ENCODE assay signal across 25 mouse cellular contexts in the genomic region with DNA sequence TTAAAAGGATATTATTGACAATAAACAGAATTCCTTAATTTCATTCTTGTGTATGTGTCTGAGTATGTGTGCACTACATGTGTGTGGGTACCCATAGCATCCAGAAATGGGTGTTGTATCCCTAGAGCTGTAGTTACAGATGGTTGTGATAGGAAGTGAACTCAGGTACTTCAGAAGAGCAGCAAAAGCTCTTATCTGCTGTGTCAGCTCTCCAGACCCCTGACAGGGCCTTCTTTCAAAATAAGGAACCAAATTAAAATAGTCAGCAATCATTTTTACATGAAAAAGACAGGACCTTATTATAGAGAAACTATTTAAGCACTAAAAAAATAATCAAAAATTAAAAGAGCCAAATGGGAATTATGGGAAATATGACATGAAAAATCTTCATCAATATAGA. TPM values are rescaled to one million over a fixed set of nuclear protein-coding genes. Genes with fewer than 3 reads are reported as not detected.
"Had no signal": no experiment of that assay in that cellular context is flagged by ENCODE, and none has a peak within 500 bp of the region (broad histone marks: within the 10 kb centered on the region; RNA-seq: fewer than 3 reads in every experiment).

No protein-coding gene starts in this region.

- H3K27me3 ChIP-seq: heart, embryonic 12.5 days; hindbrain, embryonic 13.5 days; hindbrain, embryonic 15.5 days; limb, embryonic 13.5 days; limb, embryonic 15.5 days; liver, embryonic 12.5 days had no signal

- ATAC-seq: hindbrain, postnatal 0 days; intestine, embryonic 16.5 days; liver, embryonic 12.5 days had no signal

- H3K27ac ChIP-seq: gastrocnemius, adult 2 months; heart, embryonic 10.5 days; hindbrain, embryonic 13.5 days; hindbrain, embryonic 15.5 days; hindbrain, postnatal 0 days; limb, embryonic 13.5 days; limb, embryonic 15.5 days; liver, embryonic 12.5 days; liver, embryonic 14.5 days had no signal

- H3K4me3 ChIP-seq: gastrocnemius, adult 2 months; heart, embryonic 10.5 days; heart, embryonic 12.5 days; hindbrain, embryonic 13.5 days; hindbrain, embryonic 15.5 days; limb, embryonic 13.5 days; limb, embryonic 15.5 days; liver, embryonic 12.5 days had no signal

- DNase-seq: gastrocnemius, adult 2 months; gastrocnemius, postnatal 14 days; gastrocnemius, postnatal 36 days; heart, adult 18-20 months; heart, postnatal 10 days; heart, postnatal 36 days; kidney, adult 18-20 months; kidney, adult 8-10 months; kidney, postnatal 10 days; kidney, postnatal 25 days; kidney, postnatal 4 days; layer of hippocampus, adult 9-11 months; layer of hippocampus, postnatal 36 days; left cerebral cortex, postnatal 4 days had no signal

- H3K4me1 ChIP-seq: heart, embryonic 10.5 days; heart, embryonic 12.5 days; hindbrain, embryonic 13.5 days; hindbrain, embryonic 15.5 days; limb, embryonic 13.5 days; limb, embryonic 15.5 days; liver, embryonic 12.5 days had no signal

- H3K36me3 ChIP-seq: heart, embryonic 10.5 days; heart, embryonic 12.5 days; hindbrain, embryonic 13.5 days; hindbrain, embryonic 15.5 days; limb, embryonic 13.5 days; limb, embryonic 15.5 days; liver, embryonic 12.5 days had no signal

- H3K9me3 ChIP-seq: heart, embryonic 10.5 days; heart, embryonic 12.5 days; hindbrain, embryonic 13.5 days; hindbrain, embryonic 15.5 days; limb, embryonic 13.5 days; limb, embryonic 15.5 days; liver, embryonic 12.5 days had no signal

RNA-seq across cellular contexts. Expression of a gene that starts 9.8 kb away (rescaled TPM):
- total RNA-seq: gastrocnemius, postnatal 36 days; liver, adult 2 months had no signal
- polyA plus RNA-seq: liver, adult 2 months had no signal
